Mouse (Mus musculus): ENCODE data around the gene Prkg1. TPM values are rescaled to one million over a fixed set of nuclear protein-coding genes. Genes with fewer than 3 reads are reported as not detected.

Gene Prkg1
- polyA plus RNA-seq, 1 experiment from 2014 or later = 5.7 TPM

GRCm38 (mm10) chr19:31621716-31622115 is 143.1 kb downstream of the Prkg1 start:
- WGBS = 95% methylated on average over 1 of the region's 1 CpGs
- no peak overlapping the region for H3K4me3 ChIP-seq (replicated peaks)
- H3K27me3 ChIP-seq = no peaks in the 10 kb centered on the region
- no peaks in the 10 kb centered on the region for H3K36me3 ChIP-seq
- H3K4me2 ChIP-seq = no peak overlapping the region
- no peak overlapping the region for H3K27ac ChIP-seq
- no peaks in the 10 kb centered on the region for H3K9me3 ChIP-seq
- no peak overlapping the region for H3K9ac ChIP-seq (replicated peaks)
- no peak for ATAC-seq (ENCODE audit: insufficient number of reproducible peaks, insufficient read depth, low FRiP score, low TSS enrichment, low read depth)
- H3K4me1 ChIP-seq (replicated peaks) = no peaks in the 10 kb centered on the region

- no peak for ATAC-seq (ENCODE audit: insufficient number of reproducible peaks, insufficient read depth, low FRiP score, low TSS enrichment, low read depth)
- Histone ChIP-seq H3K4me1 (replicated peaks) (no peaks in the 10 kb centered on the region), H3K9me3 (no peaks in the 10 kb centered on the region), H3K9ac (replicated peaks) (no peak overlapping the region), H3K4me2 (no peak overlapping the region), H3K36me3 (no peaks in the 10 kb centered on the region), H3K4me3 (replicated peaks) (no peak overlapping the region), H3K27me3 (no peaks in the 10 kb centered on the region), H3K27ac (no peak overlapping the region)
- WGBS = 71% methylated on average over 4 of the region's 4 CpGs
Observed at GRCm38 (mm10) chr19:31616830-31617229, 148.0 kb downstream of the Prkg1 start.

- H3K4me2 ChIP-seq = no peak overlapping the region
- WGBS = 75% methylated on average over 4 of the region's 4 CpGs
- no peaks in the 10 kb centered on the region for H3K36me3 ChIP-seq
- no peaks in the 10 kb centered on the region for H3K4me1 ChIP-seq (replicated peaks)
- no peak overlapping the region for H3K9ac ChIP-seq (replicated peaks)
- H3K4me3 ChIP-seq (replicated peaks) = no peak overlapping the region
- no peaks in the 10 kb centered on the region for H3K27me3 ChIP-seq
- H3K27ac ChIP-seq = no peak overlapping the region
- no peaks in the 10 kb centered on the region for H3K9me3 ChIP-seq
- no peak for ATAC-seq (ENCODE audit: insufficient number of reproducible peaks, insufficient read depth, low FRiP score, low TSS enrichment, low read depth)
Observed at GRCm38 (mm10) chr19:31616159-31616558, 148.7 kb downstream of the Prkg1 start.

GRCm38 (mm10) chr19:31613146-31613545 is 151.7 kb downstream of the Prkg1 start:
- Histone ChIP-seq H3K27me3 (no peaks in the 10 kb centered on the region), H3K9me3 (no peaks in the 10 kb centered on the region), H3K27ac (no peak overlapping the region), H3K9ac (replicated peaks) (no peak overlapping the region), H3K4me3 (replicated peaks) (no peak overlapping the region), H3K4me1 (replicated peaks) (no peaks in the 10 kb centered on the region), H3K4me2 (no peak overlapping the region), H3K36me3 (no peaks in the 10 kb centered on the region)
- 86% methylated on average over 4 of the region's 4 CpGs for WGBS
- no peak for ATAC-seq (ENCODE audit: insufficient number of reproducible peaks, insufficient read depth, low FRiP score, low TSS enrichment, low read depth)

- Histone ChIP-seq H3K9ac (replicated peaks) (no peak overlapping the region), H3K9me3 (no peaks in the 10 kb centered on the region), H3K4me2 (no peak overlapping the region), H3K4me3 (replicated peaks) (no peak overlapping the region), H3K36me3 (no peaks in the 10 kb centered on the region), H3K27me3 (no peaks in the 10 kb centered on the region), H3K4me1 (replicated peaks) (no peaks in the 10 kb centered on the region), H3K27ac (no peak overlapping the region)
- no peak for ATAC-seq (ENCODE audit: insufficient number of reproducible peaks, insufficient read depth, low FRiP score, low TSS enrichment, low read depth)
- WGBS = 97% methylated on average over 8 of the region's 8 CpGs
Observed at GRCm38 (mm10) chr19:31602578-31602977, 162.3 kb downstream of the Prkg1 start.

GRCm38 (mm10) chr19:31594011-31594410 is 170.8 kb downstream of the Prkg1 start:
- no peaks in the 10 kb centered on the region for H3K27me3 ChIP-seq
- H3K36me3 ChIP-seq = no peaks in the 10 kb centered on the region
- no peak for ATAC-seq (ENCODE audit: insufficient number of reproducible peaks, insufficient read depth, low FRiP score, low TSS enrichment, low read depth)
- no peak overlapping the region for H3K9ac ChIP-seq (replicated peaks)
- H3K27ac ChIP-seq = no peak overlapping the region
- no peaks in the 10 kb centered on the region for H3K4me1 ChIP-seq (replicated peaks)
- WGBS = 68% methylated on average over 1 of the region's 1 CpGs
- H3K9me3 ChIP-seq = no peaks in the 10 kb centered on the region
- H3K4me3 ChIP-seq (replicated peaks) = no peak overlapping the region
- no peak overlapping the region for H3K4me2 ChIP-seq

GRCm38 (mm10) chr19:31590701-31591100 is 174.1 kb downstream of the Prkg1 start:
- Histone ChIP-seq H3K9me3 (no peaks in the 10 kb centered on the region), H3K27me3 (no peaks in the 10 kb centered on the region), H3K9ac (replicated peaks) (no peak overlapping the region), H3K4me1 (replicated peaks) (no peaks in the 10 kb centered on the region), H3K4me3 (replicated peaks) (no peak overlapping the region), H3K36me3 (no peaks in the 10 kb centered on the region), H3K27ac (no peak overlapping the region), H3K4me2 (no peak overlapping the region)
- WGBS = 79% methylated on average over 5 of the region's 5 CpGs
- no peak for ATAC-seq (ENCODE audit: insufficient number of reproducible peaks, insufficient read depth, low FRiP score, low TSS enrichment, low read depth)

- ATAC-seq (ENCODE audit: insufficient number of reproducible peaks, insufficient read depth, low FRiP score, low TSS enrichment, low read depth) = no peak
- H3K27me3 ChIP-seq = no peaks in the 10 kb centered on the region
- WGBS = 42% methylated on average over 4 of the region's 4 CpGs
Observed at GRCm38 (mm10) chr19:31577092-31577491, 187.7 kb downstream of the Prkg1 start.

GRCm38 (mm10) chr19:31564329-31564728 is 200.5 kb downstream of the Prkg1 start:
- H3K4me1 ChIP-seq (replicated peaks) = no peaks in the 10 kb centered on the region
- H3K4me2 ChIP-seq = no peak overlapping the region
- WGBS = 89% methylated on average over 4 of the region's 4 CpGs
- ATAC-seq (ENCODE audit: insufficient number of reproducible peaks, insufficient read depth, low FRiP score, low TSS enrichment, low read depth) = no peak
- H3K27ac ChIP-seq = no peak overlapping the region
- no peak overlapping the region for H3K4me3 ChIP-seq (replicated peaks)
- H3K36me3 ChIP-seq = no peaks in the 10 kb centered on the region
- H3K27me3 ChIP-seq = no peaks in the 10 kb centered on the region
- no peaks in the 10 kb centered on the region for H3K9me3 ChIP-seq
- H3K9ac ChIP-seq (replicated peaks) = no peak overlapping the region

More at GRCm38 (mm10) chr19:31577092-31577491, 187.7 kb downstream of the Prkg1 start:
- Histone ChIP-seq H3K27ac (no peak overlapping the region), H3K9ac (replicated peaks) (no peak overlapping the region), H3K36me3 (no peaks in the 10 kb centered on the region), H3K4me2 (no peak overlapping the region), H3K4me3 (replicated peaks) (no peak overlapping the region), H3K4me1 (replicated peaks) (peaks cover 9% of the 10 kb centered on the region), H3K9me3 (no peaks in the 10 kb centered on the region)

- Histone ChIP-seq H3K27me3 (no peaks in the 10 kb centered on the region), H3K36me3 (no peaks in the 10 kb centered on the region), H3K27ac (no peak overlapping the region), H3K4me2 (no peak overlapping the region), H3K9ac (replicated peaks) (no peak overlapping the region), H3K4me1 (replicated peaks) (peaks cover 3% of the 10 kb centered on the region; the same call in 1 of the 2 replicates), H3K9me3 (0 out of 2 replicates have a peak, but pooled peaks cover 3% of the 10 kb centered on the region), H3K4me3 (replicated peaks) (no peak overlapping the region)
- ATAC-seq (ENCODE audit: insufficient number of reproducible peaks, insufficient read depth, low FRiP score, low TSS enrichment, low read depth) = no peak
- WGBS = 84% methylated on average over 5 of the region's 5 CpGs
Observed at GRCm38 (mm10) chr19:31546063-31546462, 218.8 kb downstream of the Prkg1 start.

- Histone ChIP-seq H3K27me3 (no peaks in the 10 kb centered on the region), H3K4me1 (replicated peaks) (peaks cover 20% of the 10 kb centered on the region), H3K4me3 (replicated peaks) (no peak overlapping the region), H3K27ac (peak overlapping the region; percentile 53; the same call in 1 of the 2 replicates), H3K9ac (replicated peaks) (no peak overlapping the region), H3K36me3 (no peaks in the 10 kb centered on the region), H3K4me2 (no peak overlapping the region), H3K9me3 (no peaks in the 10 kb centered on the region)
- no peak for ATAC-seq (ENCODE audit: insufficient number of reproducible peaks, insufficient read depth, low FRiP score, low TSS enrichment, low read depth)
- WGBS = 51% methylated on average over 7 of the region's 7 CpGs
Observed at GRCm38 (mm10) chr19:31531249-31531740, 233.5 kb downstream of the Prkg1 start.

GRCm38 (mm10) chr19:31530616-31531015 is 234.2 kb downstream of the Prkg1 start:
- H3K4me3 ChIP-seq (replicated peaks) = no peak overlapping the region
- no peak overlapping the region for H3K4me2 ChIP-seq
- no peak for ATAC-seq (ENCODE audit: insufficient number of reproducible peaks, insufficient read depth, low FRiP score, low TSS enrichment, low read depth)
- 24% methylated on average over 5 of the region's 5 CpGs for WGBS
- no peaks in the 10 kb centered on the region for H3K36me3 ChIP-seq
- no peaks in the 10 kb centered on the region for H3K27me3 ChIP-seq
- peak overlapping the region; percentile 9; the same call in 1 of the 2 replicates for H3K27ac ChIP-seq
- H3K9ac ChIP-seq (replicated peaks) = no peak overlapping the region
- H3K9me3 ChIP-seq = no peaks in the 10 kb centered on the region
- H3K4me1 ChIP-seq (replicated peaks) = peaks cover 20% of the 10 kb centered on the region

Measured in limb, embryonic 12.5 days (tissue).